Comparison of ENCODE assay signal across 20 mouse cellular contexts in the genomic region with DNA sequence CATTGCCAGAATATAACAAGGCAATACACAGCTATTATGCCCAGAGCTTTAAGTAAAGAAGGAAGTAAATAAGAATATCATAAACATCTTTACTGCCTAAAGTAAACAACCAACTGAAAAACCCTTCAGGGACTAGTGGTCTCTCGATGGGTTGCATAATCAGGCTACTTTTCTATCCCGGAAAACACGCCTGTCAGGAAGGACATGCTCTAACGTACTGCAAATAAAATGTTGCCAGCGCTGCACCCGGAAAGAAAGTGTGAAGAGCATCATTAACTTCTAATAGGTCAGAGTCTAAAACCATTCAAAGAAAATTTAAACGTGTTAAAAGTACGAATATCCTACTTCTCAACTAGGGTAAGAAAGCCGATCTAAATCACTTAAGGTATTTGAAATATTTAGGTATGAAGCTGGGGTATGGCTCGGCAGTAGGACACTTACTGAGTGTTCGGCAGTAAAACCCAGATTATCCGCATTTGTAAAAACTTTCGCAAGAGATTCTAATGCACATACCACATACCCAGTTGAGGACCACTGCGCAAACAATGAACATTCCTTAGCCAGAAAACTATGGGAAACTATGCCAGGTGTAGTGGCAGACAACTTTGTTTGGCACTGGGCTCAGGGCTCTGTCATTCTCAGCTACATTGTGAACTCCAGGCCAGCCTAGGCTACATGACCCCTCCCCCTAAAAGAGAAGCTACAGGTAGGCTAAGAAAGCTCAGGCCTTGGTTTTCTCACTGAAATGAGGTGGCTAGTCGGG. TPM values are rescaled to one million over a fixed set of nuclear protein-coding genes. Genes with fewer than 3 reads are reported as not detected.
DNase-seq lines count a peak whose midpoint lies in the region; ATAC-seq and TF ChIP-seq lines count a peak whose summit lies in the region.
"Had no signal": no experiment of that assay in that cellular context is flagged by ENCODE, and none has a peak within 500 bp of the region (broad histone marks: within the 10 kb centered on the region; RNA-seq: fewer than 3 reads in every experiment).

No protein-coding gene starts in this region.

- no peak for TF ChIP-seq CTCF in gastrocnemius, adult 2 months (IDR thresholded peaks at IDR 0.05)
- TF ChIP-seq CTCF in kidney, postnatal 0 days (IDR thresholded peaks at IDR 0.05; ENCODE audit: low read depth), result no peak
- TF ChIP-seq CTCF in lung, adult 2 months (IDR thresholded peaks at IDR 0.05; ENCODE audit: insufficient read depth, low read length), result no peak

- H3K9me3 ChIP-seq in kidney, postnatal 0 days (replicated peaks; ENCODE audit: low read length), result no peaks in the 10 kb centered on the region
- H3K9me3 ChIP-seq in lung, embryonic 15.5 days, result no peaks in the 10 kb centered on the region
- H3K9me3 ChIP-seq in embryonic facial prominence, embryonic 14.5 days (ENCODE audit: control insufficient read depth, low read length), result no peaks in the 10 kb centered on the region
- peaks cover 13% of the 10 kb centered on the region for H3K9me3 ChIP-seq in hindbrain, embryonic 10.5 days
- H3K9me3 ChIP-seq: forebrain, embryonic 13.5 days; hindbrain, embryonic 12.5 days had no signal

- intact Hi-C loops in gastrocnemius, adult 2 months (cut with DNase I), result no loop called here
- intact Hi-C loops in gastrocnemius, postnatal 14 days (cut with DNase I; ENCODE audit: low total_unique reads), result no loop called here

- H3K36me3 ChIP-seq in kidney, postnatal 0 days (ENCODE audit: insufficient read depth, low read length), result 0 out of 2 replicates have a peak, but pooled peaks cover 19% of the 10 kb centered on the region
- peaks cover 27% of the 10 kb centered on the region for H3K36me3 ChIP-seq in lung, embryonic 15.5 days
- peaks cover 48% of the 10 kb centered on the region for H3K36me3 ChIP-seq in embryonic facial prominence, embryonic 14.5 days (ENCODE audit: control insufficient read depth, insufficient read depth, low read length)
- peaks cover 59% of the 10 kb centered on the region for H3K36me3 ChIP-seq in hindbrain, embryonic 10.5 days

- H3K4me3 ChIP-seq in gastrocnemius, adult 2 months, result no peak overlapping the region
- H3K4me3 ChIP-seq in kidney, postnatal 0 days (replicated peaks; ENCODE audit: low read depth, low read length), result no peak overlapping the region
- H3K4me3 ChIP-seq in lung, embryonic 15.5 days, result no peak overlapping the region
- no peak overlapping the region for H3K4me3 ChIP-seq in lung, adult 2 months (replicated peaks; ENCODE audit: extremely low read depth, low read depth, low read length)
- no peak overlapping the region for H3K4me3 ChIP-seq in embryonic facial prominence, embryonic 14.5 days (ENCODE audit: low read depth, low read length)
- no peak overlapping the region for H3K4me3 ChIP-seq in hindbrain, embryonic 10.5 days
- H3K4me3 ChIP-seq: embryonic facial prominence, embryonic 12.5 days; forebrain, embryonic 13.5 days; heart, embryonic 13.5 days; hindbrain, embryonic 12.5 days had no signal

- DNase-seq in gastrocnemius, adult 2 months, result no peak
- DNase-seq in gastrocnemius, postnatal 14 days, result no peak
- DNase-seq in kidney, postnatal 0 days (ENCODE audit: low spot score), result no peak
- DNase-seq in kidney, postnatal 4 days, result no peak
- DNase-seq in lung, adult 2 months, result no peak
- peak; percentile 8 for DNase-seq in embryonic facial prominence, embryonic 14.5 days (ENCODE audit: low spot score)
- no peak for DNase-seq in hindbrain, embryonic 10.5 days (ENCODE audit: low spot score)
- DNase-seq: adrenal gland, postnatal 10 days; cerebellum, adult 11 months; cerebellum, adult 8-10 months; cerebellum, postnatal 14 days; embryo, embryonic 11 days; forebrain, postnatal 0 days; gastrocnemius, postnatal 36 days; heart, postnatal 36 days had no signal

- 58% methylated on average over 15 of the region's 15 CpGs for WGBS in kidney, postnatal 0 days
- 48% methylated on average over 15 of the region's 15 CpGs for WGBS in lung, embryonic 15.5 days
- 41% methylated on average over 15 of the region's 15 CpGs for WGBS in lung, adult 2 months
- 76% methylated on average over 15 of the region's 15 CpGs for WGBS in embryonic facial prominence, embryonic 14.5 days
- WGBS in hindbrain, embryonic 10.5 days, result 91% methylated on average over 15 of the region's 15 CpGs

- H3K27ac ChIP-seq in gastrocnemius, adult 2 months, result peak overlapping the region; percentile 78
- peak overlapping the region; percentile 33; the same call in 1 of the 2 replicates for H3K27ac ChIP-seq in kidney, postnatal 0 days
- peak overlapping the region; percentile 90 for H3K27ac ChIP-seq in lung, embryonic 15.5 days
- peak overlapping the region; percentile 61 for H3K27ac ChIP-seq in embryonic facial prominence, embryonic 14.5 days (replicated peaks; ENCODE audit: low read depth, low read length)
- H3K27ac ChIP-seq in hindbrain, embryonic 10.5 days, result no peak overlapping the region
- H3K27ac ChIP-seq: embryonic facial prominence, embryonic 12.5 days; forebrain, embryonic 13.5 days; heart, embryonic 13.5 days; hindbrain, embryonic 12.5 days had no signal

- no peak for TF ChIP-seq POLR2A in lung, adult 2 months (IDR thresholded peaks at IDR 0.05; ENCODE audit: borderline replicate concordance, extremely low read depth, low read depth, low read length)

- H3K4me1 ChIP-seq in kidney, postnatal 0 days (replicated peaks; ENCODE audit: insufficient read depth, low read length), result peaks cover 5% of the 10 kb centered on the region; the same call in 1 of the 2 replicates
- H3K4me1 ChIP-seq in lung, embryonic 15.5 days, result peaks cover 44% of the 10 kb centered on the region
- H3K4me1 ChIP-seq in lung, adult 2 months (ENCODE audit: control insufficient read depth, insufficient read depth, low read length), result peaks cover 45% of the 10 kb centered on the region
- H3K4me1 ChIP-seq in embryonic facial prominence, embryonic 14.5 days (ENCODE audit: control insufficient read depth, insufficient read depth, low read length), result peaks cover 5% of the 10 kb centered on the region
- H3K4me1 ChIP-seq in hindbrain, embryonic 10.5 days (replicated peaks), result peaks cover 4% of the 10 kb centered on the region

- ATAC-seq in kidney, postnatal 0 days (replicated peaks; ENCODE audit: low FRiP score, low read depth), result no peak
- peak; percentile 57; the same call in 1 of the 2 replicates for ATAC-seq in lung, embryonic 15.5 days (ENCODE audit: borderline replicate concordance, extremely low read depth, low FRiP score, low TSS enrichment)
- ATAC-seq in embryonic facial prominence, embryonic 14.5 days (ENCODE audit: low read depth), result peak; percentile 46; the same call in 1 of the 2 replicates
- ATAC-seq: forebrain, embryonic 13.5 days; forebrain, postnatal 0 days had no signal

- H3K4me2 ChIP-seq in kidney, postnatal 0 days (ENCODE audit: low read length), result no peak overlapping the region
- peak overlapping the region; percentile 22; the same call in 1 of the 2 replicates for H3K4me2 ChIP-seq in lung, embryonic 15.5 days
- H3K4me2 ChIP-seq in embryonic facial prominence, embryonic 14.5 days (ENCODE audit: low read depth, low read length), result no peak overlapping the region
- H3K4me2 ChIP-seq: embryonic facial prominence, embryonic 12.5 days; forebrain, embryonic 13.5 days; heart, embryonic 13.5 days; hindbrain, embryonic 12.5 days had no signal

- no peak overlapping the region for H3K9ac ChIP-seq in kidney, postnatal 0 days (ENCODE audit: low read depth, low read length)
- H3K9ac ChIP-seq in lung, embryonic 15.5 days, result no peak overlapping the region
- H3K9ac ChIP-seq in embryonic facial prominence, embryonic 14.5 days (ENCODE audit: low read depth, low read length), result no peak overlapping the region
- H3K9ac ChIP-seq: embryonic facial prominence, embryonic 12.5 days; forebrain, embryonic 13.5 days; forebrain, postnatal 0 days; hindbrain, embryonic 12.5 days had no signal

- H3K27me3 ChIP-seq in kidney, postnatal 0 days (ENCODE audit: insufficient read depth, low read length), result no peaks in the 10 kb centered on the region
- H3K27me3 ChIP-seq in lung, embryonic 15.5 days, result no peaks in the 10 kb centered on the region
- H3K27me3 ChIP-seq in embryonic facial prominence, embryonic 14.5 days (replicated peaks; ENCODE audit: control insufficient read depth, insufficient read depth, low read length), result no peaks in the 10 kb centered on the region
- peaks cover 4% of the 10 kb centered on the region; the same call in 1 of the 2 replicates for H3K27me3 ChIP-seq in hindbrain, embryonic 10.5 days (ENCODE audit: insufficient read depth, poor library complexity, severe bottlenecking)
- H3K27me3 ChIP-seq: embryonic facial prominence, embryonic 12.5 days; forebrain, embryonic 13.5 days; heart, embryonic 13.5 days; hindbrain, embryonic 12.5 days had no signal

RNA-seq across cellular contexts. Expression of a gene that starts 28.8 kb away (rescaled TPM):
- total RNA-seq in gastrocnemius, adult 2 months (2021), result 10 to 100 TPM; 14.8 to 16.0 TPM
- 10 to 100 TPM; 28.9 to 36.1 TPM for total RNA-seq in gastrocnemius, postnatal 14 days (2021)
- polyA plus RNA-seq in kidney, postnatal 0 days (2015; fragmentation: Nextera tagmentation; extraction: Ambion mirVana), result 77.0 and 83.7 TPM in 2 replicates
- polyA plus RNA-seq in lung, embryonic 15.5 days (2015; fragmentation: Nextera tagmentation; extraction: Ambion mirVana), result 107 and 115 TPM in 2 replicates
- 118 and 135 TPM in 2 replicates for polyA plus RNA-seq in lung, adult 2 months (2012; rRNA removed)
- 68.6 and 73.7 TPM in 2 replicates for polyA plus RNA-seq in embryonic facial prominence, embryonic 14.5 days (2014; fragmentation: Nextera tagmentation; extraction: Ambion mirVana)
- polyA plus RNA-seq in hindbrain, embryonic 10.5 days (2016; fragmentation: Nextera tagmentation; extraction: Ambion mirVana), result 25.2 and 28.9 TPM in 2 replicates
